Mouse (Mus musculus) limb, embryonic 13.5 days (tissue): ENCODE measurements around the gene 1700001O22Rik. TPM values are rescaled to one million over a fixed set of nuclear protein-coding genes. Genes with fewer than 3 reads are reported as not detected.

ENCODE experiments used
- ATAC-seq: fragments of 200-750 bp; cut with Nextera tagmentation; 2 replicates; pipeline ENCODE4 v1.8.0; 2017; ENCODE audit warnings: low read depth, moderate number of reproducible peaks, moderate TSS enrichment; ENCODE audit not compliant: low FRiP score
- H3K27ac ChIP-seq: fragments of 300-500 bp; sonication (generic); 2 replicates; pipeline ENCODE4 v1.5.1; 2015; ENCODE audit warnings: inconsistent platforms, mild to moderate bottlenecking, moderate library complexity
- H3K27me3 ChIP-seq: fragments of 300-500 bp; sonication (generic); 2 replicates; pipeline ENCODE4 v1.6.1; 2015; ENCODE audit warnings: mild to moderate bottlenecking, inconsistent platforms
- H3K36me3 ChIP-seq: fragments of 300-500 bp; sonication (generic); 2 replicates; pipeline ENCODE4 v1.6.1; 2015; ENCODE audit warnings: inconsistent platforms, mild to moderate bottlenecking, moderate library complexity
- H3K4me1 ChIP-seq: fragments of 300-500 bp; sonication (generic); 2 replicates; pipeline ENCODE4 v1.6.1; 2015; ENCODE audit warnings: inconsistent platforms
- H3K4me2 ChIP-seq: fragments of 300-500 bp; sonication (generic); replicated peaks from 2 replicates; pipeline ENCODE4 v1.6.1; 2015; ENCODE audit warnings: inconsistent platforms, mild to moderate bottlenecking, moderate library complexity
- H3K4me3 ChIP-seq: fragments of 300-500 bp; sonication (generic); 2 replicates; pipeline ENCODE4 v1.5.1; 2015; ENCODE audit warnings: moderate library complexity, mild to moderate bottlenecking, inconsistent platforms
- H3K9ac ChIP-seq: fragments of 300-500 bp; sonication (generic); 2 replicates; pipeline ENCODE4 v1.6.1; 2015; ENCODE audit warnings: mild to moderate bottlenecking, inconsistent platforms
- H3K9me3 ChIP-seq: fragments of 300-500 bp; sonication (generic); 2 replicates; pipeline ENCODE4 v1.6.1; 2016; ENCODE audit warnings: inconsistent platforms
- WGBS: fragments of 180-500 bp; shearing (Covaris S2); methylation state at CpG from one replicate; pipeline ENCODE4 v1.1.7; 2015; 5-methylcytosine and 5-hydroxymethylcytosine counted together
- polyA plus RNA-seq: library from polyadenylated mRNA; unstranded; fragments of >200 nt; fragmentation: Nextera tagmentation; extraction: Ambion mirVana; gene quantifications from 2 replicates; pipeline ENCODE4 v1.2.1, GENCODE M21; 2015

1700001O22Rik gene
- polyA plus RNA-seq, 1 experiment from 2014 or later, result 3.2 TPM

DNA sequence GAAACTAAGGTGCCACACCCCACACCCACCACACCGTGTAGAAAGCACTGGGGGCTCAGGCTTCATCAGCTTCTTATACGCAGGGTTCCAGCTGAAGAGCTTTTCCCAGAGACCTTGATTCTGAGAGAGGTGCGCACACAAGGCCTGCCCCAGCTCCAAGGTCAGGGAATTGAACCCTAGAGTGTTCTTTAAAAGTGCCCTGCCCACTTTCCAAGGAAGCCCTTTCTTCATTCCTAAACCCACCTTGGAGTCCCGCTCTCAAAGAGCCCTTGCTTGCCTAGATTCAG is 44.4 kb downstream of the 1700001O22Rik start:
- H3K9ac ChIP-seq, result peak overlapping the region; percentile 27; the same call in 1 of the 2 replicates
- peak overlapping the region; percentile 51 for H3K4me2 ChIP-seq
- 47% methylated on average over 4 of the region's 4 CpGs for WGBS
- peaks cover 13% of the 10 kb centered on the region; the same call in 1 of the 2 replicates for H3K9me3 ChIP-seq
- peaks cover 39% of the 10 kb centered on the region for H3K4me1 ChIP-seq
- no peaks in the 10 kb centered on the region for H3K36me3 ChIP-seq
- H3K27me3 ChIP-seq, result no peaks in the 10 kb centered on the region
- H3K4me3 ChIP-seq, result no peak overlapping the region
- ATAC-seq, result no peak
- peak overlapping the region; percentile 97 for H3K27ac ChIP-seq

DNA sequence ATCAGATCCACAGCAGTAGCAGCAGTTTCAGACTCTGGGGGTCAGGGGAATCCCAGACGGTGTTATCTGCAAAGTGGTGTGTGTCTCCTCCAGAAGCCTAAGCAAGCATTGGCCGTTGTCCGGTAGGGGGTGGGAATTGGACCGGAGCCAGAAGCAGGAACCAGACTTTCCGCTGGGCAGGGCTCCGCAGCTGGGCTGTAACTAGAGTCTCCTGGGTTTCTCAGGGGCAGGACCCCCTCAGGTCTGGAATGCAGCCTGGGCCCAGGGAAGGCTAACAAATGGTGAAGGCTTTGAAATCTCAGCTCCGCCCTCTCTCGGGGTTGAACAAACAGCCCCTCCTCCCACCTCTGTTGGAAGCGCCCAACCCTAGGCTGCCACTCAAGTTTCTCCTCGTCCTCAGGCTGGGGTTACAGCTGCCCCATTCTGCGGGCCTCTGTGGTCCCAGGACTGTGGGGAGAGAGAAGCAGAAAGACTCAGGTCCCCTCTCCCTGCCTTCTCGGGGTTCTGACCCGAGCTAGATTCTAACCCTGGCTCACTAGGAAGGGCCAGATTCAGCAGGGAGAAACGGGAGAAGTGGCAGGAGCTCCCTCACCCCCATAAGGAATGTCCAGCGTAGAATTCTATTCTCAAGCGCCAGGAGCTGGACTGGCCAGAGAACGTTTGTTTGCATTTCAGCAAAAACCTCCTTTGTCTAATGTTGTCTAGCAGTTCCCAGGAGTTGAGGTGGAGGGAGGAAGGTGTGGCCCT is 44.9 kb downstream of the 1700001O22Rik start:
- no peak overlapping the region for H3K4me3 ChIP-seq

DNA sequence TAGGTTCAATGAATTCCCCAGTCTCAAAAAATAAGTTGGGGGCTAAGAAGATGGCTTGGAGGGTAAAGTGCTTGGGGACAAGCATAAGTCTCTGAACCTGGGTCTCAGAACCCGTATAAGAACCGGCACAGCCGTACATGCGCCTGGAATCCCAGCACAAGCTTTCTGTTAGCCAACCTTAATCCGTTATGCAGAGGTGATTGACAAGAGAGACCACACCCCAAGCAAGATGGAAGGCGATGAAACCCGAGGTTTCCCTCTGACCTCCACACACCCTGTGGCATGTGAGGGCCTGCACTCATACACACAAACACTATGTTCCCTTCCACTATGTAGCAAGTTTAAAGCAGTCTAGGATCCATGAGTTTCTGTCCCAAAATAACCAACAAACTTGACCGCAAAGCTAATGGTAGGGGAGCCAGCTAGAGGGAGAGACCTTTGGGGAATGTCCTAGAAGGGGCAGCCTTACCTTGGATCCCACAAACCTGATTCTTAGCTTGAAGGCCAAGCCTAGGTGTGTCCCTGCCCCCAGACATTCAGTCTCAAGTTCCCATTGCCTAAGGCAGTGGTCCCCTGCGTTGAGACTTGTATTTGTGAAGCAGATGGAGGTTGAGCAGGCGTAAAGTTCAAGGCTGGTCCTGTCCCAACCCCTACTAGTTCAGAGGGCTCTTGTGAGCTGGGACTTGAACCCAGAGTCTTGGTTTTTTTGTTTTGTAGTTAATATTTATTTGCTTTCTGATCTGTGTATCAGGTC is 46.3 kb downstream of the 1700001O22Rik start:
- Histone ChIP-seq H3K4me1 (peaks cover 46% of the 10 kb centered on the region), H3K27ac (peak overlapping the region; percentile 97; the same call in 1 of the 2 replicates)
- no peak for ATAC-seq

More for the DNA sequence above, 44.9 kb downstream of the 1700001O22Rik start:
- H3K36me3 ChIP-seq, result no peaks in the 10 kb centered on the region
- peak overlapping the region; percentile 97 for H3K27ac ChIP-seq
- WGBS, result 4% methylated on average over 17 of the region's 17 CpGs
- H3K27me3 ChIP-seq, result no peaks in the 10 kb centered on the region
- H3K9ac ChIP-seq, result peak overlapping the region; percentile 27; the same call in 1 of the 2 replicates
- H3K4me1 ChIP-seq, result peaks cover 40% of the 10 kb centered on the region
- ATAC-seq, result peak; percentile 93
- peaks cover 13% of the 10 kb centered on the region; the same call in 1 of the 2 replicates for H3K9me3 ChIP-seq
- H3K4me2 ChIP-seq, result peak overlapping the region; percentile 51

DNA sequence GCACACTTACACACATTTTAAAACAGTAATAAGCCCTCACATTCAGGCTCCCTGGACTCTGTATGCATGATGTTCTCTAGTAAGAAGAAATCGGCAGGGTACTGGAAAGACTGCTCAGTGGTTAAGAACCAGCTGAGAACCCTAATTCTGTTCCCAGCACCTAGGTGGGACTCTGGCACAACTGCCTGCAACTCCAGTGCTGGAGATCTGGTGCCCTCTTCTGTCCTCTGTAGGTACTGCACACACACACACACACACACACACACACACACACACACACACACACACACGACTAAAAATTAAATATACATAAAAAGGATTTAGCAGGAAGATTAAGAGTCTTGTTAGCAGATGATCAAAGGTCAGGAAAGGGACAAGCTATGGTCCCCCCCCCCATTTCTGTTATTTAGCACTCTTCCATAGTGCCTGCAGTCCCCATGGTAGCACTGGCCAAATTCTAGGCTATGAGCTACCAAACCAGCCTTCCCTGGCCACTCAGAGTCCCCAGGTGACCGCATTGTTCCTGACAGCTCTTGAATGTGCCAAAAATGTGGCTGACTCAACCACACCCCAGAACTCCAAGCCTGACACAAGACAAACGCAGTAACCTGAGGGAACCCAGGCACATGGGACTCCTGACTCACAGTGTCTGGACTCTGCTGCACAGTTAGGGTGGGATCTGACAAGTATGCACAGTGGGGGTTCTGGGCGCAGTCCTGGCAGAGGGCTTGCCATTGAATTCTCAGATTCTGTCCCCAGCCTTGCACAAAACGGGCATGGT is 47.3 kb downstream of the 1700001O22Rik start:
- H3K4me1 ChIP-seq, result peaks cover 46% of the 10 kb centered on the region
- no peaks in the 10 kb centered on the region for H3K36me3 ChIP-seq
- no peak overlapping the region for H3K9ac ChIP-seq
- H3K9me3 ChIP-seq, result peaks cover 5% of the 10 kb centered on the region; the same call in 1 of the 2 replicates
- WGBS, result 90% methylated on average over 6 of the region's 6 CpGs
- H3K4me3 ChIP-seq, result no peak overlapping the region
- H3K27me3 ChIP-seq, result no peaks in the 10 kb centered on the region
- no peak for ATAC-seq
- no peak overlapping the region for H3K4me2 ChIP-seq
- no peak overlapping the region for H3K27ac ChIP-seq

More for the DNA sequence above, 46.3 kb downstream of the 1700001O22Rik start:
- no peak overlapping the region for H3K4me2 ChIP-seq
- peaks cover 5% of the 10 kb centered on the region; the same call in 1 of the 2 replicates for H3K9me3 ChIP-seq
- no peaks in the 10 kb centered on the region for H3K36me3 ChIP-seq
- H3K4me3 ChIP-seq, result no peak overlapping the region
- WGBS, result 83% methylated on average over 10 of the region's 10 CpGs
- H3K9ac ChIP-seq, result no peak overlapping the region
- H3K27me3 ChIP-seq, result no peaks in the 10 kb centered on the region

DNA sequence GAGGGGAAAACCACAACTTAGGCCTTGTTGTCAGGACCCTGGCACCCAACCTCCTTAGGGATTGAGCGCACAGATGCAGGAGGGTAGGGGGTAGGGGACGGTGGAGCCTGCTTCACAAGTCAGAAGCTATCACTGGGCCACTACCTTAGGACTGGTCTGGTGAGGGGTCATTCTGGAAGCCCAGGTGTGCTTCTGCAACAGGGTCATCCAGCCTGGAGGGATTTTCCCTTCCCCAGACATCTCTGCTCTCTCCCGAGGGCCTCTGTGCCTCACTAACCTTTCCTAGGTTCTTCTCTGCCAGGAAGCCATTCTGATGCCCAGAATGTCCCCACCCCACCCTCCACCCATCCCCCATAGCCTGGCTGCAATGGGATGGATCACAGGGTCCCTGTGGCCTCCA is 48.6 kb downstream of the 1700001O22Rik start:
- H3K4me2 ChIP-seq, result no peak overlapping the region
- no peak overlapping the region for H3K9ac ChIP-seq
- H3K36me3 ChIP-seq, result no peaks in the 10 kb centered on the region
- no peak overlapping the region for H3K27ac ChIP-seq
- H3K4me1 ChIP-seq, result peaks cover 40% of the 10 kb centered on the region
- WGBS, result 73% methylated on average over 3 of the region's 3 CpGs
- H3K27me3 ChIP-seq, result no peaks in the 10 kb centered on the region
- peaks cover 5% of the 10 kb centered on the region; the same call in 1 of the 2 replicates for H3K9me3 ChIP-seq
- ATAC-seq, result no peak
- H3K4me3 ChIP-seq, result no peak overlapping the region

DNA sequence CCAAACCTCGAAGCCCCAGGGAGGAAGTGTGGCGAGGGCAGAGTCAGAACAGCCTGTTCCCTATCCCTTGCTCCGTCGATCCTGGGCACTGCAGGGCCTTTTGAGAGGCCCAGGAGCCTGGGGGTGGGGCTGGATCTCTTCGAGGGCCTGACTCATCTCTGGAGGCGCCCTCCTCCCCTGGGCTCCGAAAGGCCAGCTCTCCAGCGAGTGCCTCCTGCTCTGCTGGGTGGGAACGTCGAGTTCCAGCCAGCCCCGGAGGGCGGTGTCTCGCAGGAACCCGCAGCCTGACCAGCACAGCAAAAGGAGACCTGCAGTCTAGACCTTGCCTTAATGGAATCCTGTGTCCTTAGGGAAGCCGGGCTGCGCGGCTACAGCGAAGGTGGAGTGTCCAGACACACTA is 50.2 kb downstream of the 1700001O22Rik start:
- Histone ChIP-seq H3K36me3 (no peaks in the 10 kb centered on the region), H3K4me2 (0 out of 2 replicates have a peak overlapping the region, but pooled peaks have one; percentile 7), H3K27ac (peak overlapping the region; percentile 63), H3K4me1 (peaks cover 24% of the 10 kb centered on the region), H3K9ac (no peak overlapping the region; the same call in 1 of the 2 replicates), H3K9me3 (peaks cover 5% of the 10 kb centered on the region; the same call in 1 of the 2 replicates), H3K4me3 (no peak overlapping the region), H3K27me3 (no peaks in the 10 kb centered on the region)
- WGBS, result 21% methylated on average over 18 of the region's 18 CpGs
- no peak for ATAC-seq

DNA sequence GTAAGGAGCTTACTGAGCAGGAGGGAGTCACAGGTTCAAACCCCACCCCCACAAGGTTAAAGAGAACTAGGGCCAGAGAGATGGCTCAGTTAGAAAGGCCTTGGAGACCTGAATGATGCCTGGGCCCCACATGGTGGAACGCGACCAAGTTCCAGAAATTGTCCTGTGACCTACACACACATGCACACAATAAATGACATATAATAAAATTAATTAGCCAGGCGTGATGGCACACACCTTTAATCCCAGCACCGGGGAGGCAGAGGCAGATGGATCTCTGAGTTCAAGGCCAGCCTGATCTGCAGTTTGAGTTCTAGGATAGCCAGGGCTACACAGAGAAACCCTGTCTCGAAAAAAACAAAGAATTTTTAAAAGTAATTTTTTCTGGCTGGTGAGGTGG is 51.0 kb downstream of the 1700001O22Rik start:
- Histone ChIP-seq H3K4me3 (no peak overlapping the region), H3K4me1 (peaks cover 16% of the 10 kb centered on the region), H3K36me3 (no peaks in the 10 kb centered on the region), H3K9me3 (peaks cover 5% of the 10 kb centered on the region; the same call in 1 of the 2 replicates), H3K27me3 (no peaks in the 10 kb centered on the region), H3K27ac (no peak overlapping the region), H3K4me2 (no peak overlapping the region), H3K9ac (no peak overlapping the region)
- no peak for ATAC-seq
- 95% methylated on average over 5 of the region's 5 CpGs for WGBS

DNA sequence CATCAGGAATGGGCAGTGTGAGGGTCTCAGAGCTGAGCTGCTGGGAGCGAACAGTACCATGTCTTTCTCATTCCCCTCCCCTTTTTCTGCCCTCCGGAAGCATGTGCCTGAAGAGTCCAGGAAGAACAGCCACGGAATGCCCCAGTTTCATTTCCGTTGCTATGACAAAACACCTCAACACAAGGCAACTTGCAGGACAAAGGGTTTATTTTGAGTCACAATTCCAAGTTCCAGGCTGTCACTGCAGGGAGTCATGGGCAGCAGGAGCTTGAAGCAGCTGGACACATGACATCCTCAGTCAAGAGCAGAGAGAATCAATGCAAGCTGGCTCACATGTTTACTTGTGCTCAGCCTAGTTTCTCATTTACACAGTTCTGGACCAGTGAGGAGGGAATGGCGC is 53.4 kb downstream of the 1700001O22Rik start:
- H3K27ac ChIP-seq, result no peak overlapping the region
- no peak overlapping the region for H3K4me3 ChIP-seq
- WGBS, result 80% methylated on average over 5 of the region's 5 CpGs
- ATAC-seq, result no peak
- H3K36me3 ChIP-seq, result no peaks in the 10 kb centered on the region
- H3K27me3 ChIP-seq, result no peaks in the 10 kb centered on the region
- H3K4me1 ChIP-seq, result peaks cover 14% of the 10 kb centered on the region
- no peaks in the 10 kb centered on the region for H3K9me3 ChIP-seq
- no peak overlapping the region for H3K4me2 ChIP-seq
- H3K9ac ChIP-seq, result no peak overlapping the region

DNA sequence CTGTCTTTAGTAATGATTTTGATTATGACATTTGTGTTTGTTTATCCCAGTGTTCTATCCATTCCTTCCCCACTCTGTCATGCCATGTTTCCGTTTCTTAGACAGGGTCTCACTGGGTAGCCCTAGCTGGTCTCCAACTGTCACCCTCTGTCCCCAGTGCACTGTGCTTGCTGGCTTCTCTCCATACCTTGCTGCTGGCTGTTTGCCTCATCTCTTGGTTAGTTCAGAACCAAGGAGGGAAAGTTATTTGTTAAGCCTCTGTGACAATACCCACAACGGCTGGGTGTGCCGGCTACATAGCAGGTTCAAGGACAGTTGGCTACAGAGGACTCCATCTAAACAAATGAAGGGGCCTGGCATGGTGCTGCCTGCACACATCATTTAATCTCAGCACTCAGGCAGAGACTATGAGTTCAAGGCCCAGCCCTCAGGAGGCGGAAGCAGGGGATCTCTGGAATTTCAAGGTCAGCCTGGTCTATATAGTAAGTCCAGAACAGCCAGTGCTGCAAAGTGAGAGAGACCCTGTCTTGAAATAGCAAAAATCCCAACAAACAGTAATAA is 55.8 kb downstream of the 1700001O22Rik start:
- no peaks in the 10 kb centered on the region for H3K9me3 ChIP-seq
- H3K4me2 ChIP-seq, result no peak overlapping the region
- H3K27ac ChIP-seq, result no peak overlapping the region
- no peaks in the 10 kb centered on the region for H3K27me3 ChIP-seq
- ATAC-seq, result no peak
- no peak overlapping the region for H3K4me3 ChIP-seq
- peaks cover 18% of the 10 kb centered on the region for H3K4me1 ChIP-seq
- 85% methylated on average over 4 of the region's 4 CpGs for WGBS
- H3K36me3 ChIP-seq, result no peaks in the 10 kb centered on the region
- no peak overlapping the region for H3K9ac ChIP-seq
